Mouse (Mus musculus) liver, embryonic 14.5 days (tissue): ENCODE measurements at regions not wholly inside any gene's neighbourhood (a gene's known extent, or its start where the extent isn't known, plus 50 kb on each side); places are given as distances from the start of the nearest gene placed in this dataset.

Experiments used
- ATAC-seq: fragments of 200-750 bp; cut with Nextera tagmentation; 2 replicates; pipeline ENCODE4 v1.8.0; 2017; ENCODE audit warnings: moderate number of reproducible peaks, mild to moderate bottlenecking, moderate library complexity; ENCODE audit not compliant: insufficient read depth
- DNase-seq, 3 experiments: peaks; one replicate each; pipeline ENCODE4 v3.0.0-alpha.2; 2012 to 2013; ENCODE audit warnings: low read depth in 3 of 3, low spot score in 3 of 3
- H3K27ac ChIP-seq: fragments of 300-500 bp; sonication (generic); 2 replicates; pipeline ENCODE4 v1.5.1; 2014; ENCODE audit warnings: moderate library complexity, mild to moderate bottlenecking, control low read depth, inconsistent platforms
- H3K27me3 ChIP-seq: fragments of 300-500 bp; sonication (generic); 2 replicates; pipeline ENCODE4 v1.6.1; 2014; ENCODE audit warnings: mild to moderate bottlenecking, low read length, moderate library complexity; ENCODE audit not compliant: control insufficient read depth, insufficient read depth
- H3K36me3 ChIP-seq: fragments of 300-500 bp; sonication (generic); replicated peaks from 2 replicates; pipeline ENCODE4 v1.6.1; 2014; ENCODE audit warnings: low read depth; ENCODE audit not compliant: control insufficient read depth, insufficient read depth
- H3K4me1 ChIP-seq, 2 experiments: fragments of 200-500 bp in 1 of 2; fragments of 300-500 bp in 1 of 2; sonication (generic) in 1 of 2; replicated peaks; 2 replicates each; pipeline ENCODE4 v1.6.1; 2012 to 2014; ENCODE audit warnings: antibody characterized with exemption in 1 of 2, inconsistent platforms in 1 of 2, low read length in 1 of 2; ENCODE audit not compliant: control insufficient read depth in 2 of 2, insufficient read depth in 2 of 2
- H3K4me2 ChIP-seq: fragments of 300-500 bp; sonication (generic); 2 replicates; pipeline ENCODE4 v1.6.1; 2014; ENCODE audit warnings: low read depth, mild to moderate bottlenecking, control low read depth, moderate library complexity
- H3K4me3 ChIP-seq, 2 experiments: fragments of 200-500 bp in 1 of 2; fragments of 300-500 bp in 1 of 2; sonication (generic) in 1 of 2; 2 replicates each; pipeline ENCODE4 v1.5.1; 2012 to 2014; ENCODE audit warnings: low read depth in 2 of 2, low read length in 2 of 2, mild to moderate bottlenecking in 2 of 2, control low read depth in 1 of 2, inconsistent platforms in 1 of 2, moderate library complexity in 1 of 2; ENCODE audit not compliant: insufficient read depth in 1 of 2
- H3K9ac ChIP-seq: fragments of 300-500 bp; sonication (generic); replicated peaks from 2 replicates; pipeline ENCODE4 v1.6.1; 2014; ENCODE audit warnings: mild to moderate bottlenecking, control low read depth, moderate library complexity
- H3K9me3 ChIP-seq: fragments of 300-500 bp; sonication (generic); 2 replicates; pipeline ENCODE4 v1.6.1; 2016; ENCODE audit warnings: low read length, mixed read lengths; ENCODE audit not compliant: control insufficient read depth
- CTCF ChIP-seq: IDR thresholded peaks from 2 replicates; pipeline ENCODE4 v1.5.1; 2016; ENCODE audit warnings: antibody characterized with exemption, low read depth, control low read depth
- EP300 ChIP-seq: IDR thresholded peaks from 2 replicates; pipeline ENCODE4 v1.6.1; 2016; ENCODE audit warnings: antibody characterized with exemption, low read depth
- WGBS: fragments of 180-500 bp; shearing (Covaris S2); extraction: QIAGEN DNeasy Blood & Tissue Kit; methylation state at CpG from one replicate; pipeline ENCODE4 v1.1.7; 2014; ENCODE audit not compliant: insufficient replicate concordance; 5-methylcytosine and 5-hydroxymethylcytosine counted together

GRCm38 (mm10) chr12:25264408-25264807, 167.5 kb upstream of the Id2 start:
- no peak overlapping the region for H3K9ac ChIP-seq
- 70% methylated on average over 3 of the region's 3 CpGs for WGBS
- H3K4me2 ChIP-seq: no peak overlapping the region
- H3K27me3 ChIP-seq: no peaks in the 10 kb centered on the region
- TF ChIP-seq CTCF: no peak
- H3K4me1 ChIP-seq: peaks cover 0 to 5% of the 10 kb centered on the region in 2 experiments; a peak in 2 of 4 replicates
- ATAC-seq: no peak
- H3K9me3 ChIP-seq: no peaks in the 10 kb centered on the region
- no peak overlapping the region for H3K27ac ChIP-seq
- H3K36me3 ChIP-seq: no peaks in the 10 kb centered on the region
- DNase-seq: no peak
- H3K4me3 ChIP-seq: no peak overlapping the region

GRCm38 (mm10) chr12:25262461-25262860, 165.5 kb upstream of the Id2 start:
- 73% methylated on average over 3 of the region's 3 CpGs for WGBS
- no peak overlapping the region for H3K4me3 ChIP-seq
- no peaks in the 10 kb centered on the region for H3K36me3 ChIP-seq
- TF ChIP-seq EP300: no peak
- no peak overlapping the region for H3K4me2 ChIP-seq
- no peak overlapping the region for H3K27ac ChIP-seq
- H3K27me3 ChIP-seq: no peaks in the 10 kb centered on the region
- DNase-seq (no peak), ATAC-seq (no peak)
- no peaks in the 10 kb centered on the region; a peak in 1 of 4 replicates for H3K4me1 ChIP-seq
- no peak overlapping the region for H3K9ac ChIP-seq
- no peaks in the 10 kb centered on the region for H3K9me3 ChIP-seq

- no peak overlapping the region for H3K4me3 ChIP-seq
- no peak for DNase-seq
- no peak for TF ChIP-seq CTCF
- no peak for TF ChIP-seq EP300
Measured at GRCm38 (mm10) chr12:25259123-25259522, 162.2 kb upstream of the Id2 start.

GRCm38 (mm10) chr12:25256268-25256667, 159.3 kb upstream of the Id2 start:
- 15% methylated on average over 6 of the region's 6 CpGs for WGBS
- no peak overlapping the region for H3K4me3 ChIP-seq
- DNase-seq: no peak
- no peak overlapping the region for H3K9ac ChIP-seq
- no peaks in the 10 kb centered on the region for H3K36me3 ChIP-seq
- H3K4me2 ChIP-seq: no peak overlapping the region
- H3K27ac ChIP-seq: no peak overlapping the region
- no peaks in the 10 kb centered on the region for H3K9me3 ChIP-seq
- H3K4me1 ChIP-seq: 0 out of 4 replicates have a peak, but pooled peaks cover 0 to 3% of the 10 kb centered on the region in 2 experiments
- no peak for TF ChIP-seq EP300
- no peak for TF ChIP-seq CTCF
- no peak for ATAC-seq
- no peaks in the 10 kb centered on the region for H3K27me3 ChIP-seq

More at GRCm38 (mm10) chr12:25259123-25259522, 162.2 kb upstream of the Id2 start:
- Histone ChIP-seq H3K4me1 (0 out of 4 replicates have a peak, but pooled peaks cover 0 to 3% of the 10 kb centered on the region in 2 experiments), H3K27ac (no peak overlapping the region), H3K36me3 (no peaks in the 10 kb centered on the region), H3K9me3 (no peaks in the 10 kb centered on the region), H3K27me3 (no peaks in the 10 kb centered on the region), H3K4me2 (no peak overlapping the region), H3K9ac (no peak overlapping the region)
- no peak for ATAC-seq
- 58% methylated on average over 2 of the region's 2 CpGs for WGBS

GRCm38 (mm10) chr12:25254716-25255115, 157.8 kb upstream of the Id2 start:
- WGBS: 12% methylated on average over 6 of the region's 6 CpGs
- no peak for DNase-seq
- H3K9me3 ChIP-seq: no peaks in the 10 kb centered on the region
- 0 out of 4 replicates have a peak, but pooled peaks cover 0 to 3% of the 10 kb centered on the region in 2 experiments for H3K4me1 ChIP-seq
- H3K36me3 ChIP-seq: no peaks in the 10 kb centered on the region
- no peak for ATAC-seq
- H3K4me3 ChIP-seq: no peak overlapping the region
- H3K4me2 ChIP-seq: no peak overlapping the region
- H3K9ac ChIP-seq: no peak overlapping the region
- no peak overlapping the region for H3K27ac ChIP-seq
- no peaks in the 10 kb centered on the region for H3K27me3 ChIP-seq
- TF ChIP-seq CTCF (no peak), EP300 (no peak)
